Mouse (Mus musculus) CH12.LX (cell line): ENCODE data around the gene Chst11.

Source experiments
- CHD1 ChIP-seq: IDR thresholded peaks from 2 replicates; pipeline ENCODE4 v1.6.1; 2012; ENCODE audit warnings: low read depth, low read length, improper control_type of control experiment, inconsistent platforms
- CTCF ChIP-seq, 2 experiments: IDR thresholded peaks in 1 of 2; conservative IDR thresholded peaks in 1 of 2; 2 replicates each; pipeline ENCODE4 v1.5.1; 2011 to 2012; ENCODE audit warnings: low read depth in 2 of 2, low read length in 2 of 2, improper control_type of control experiment in 1 of 2, inconsistent platforms in 1 of 2, mild to moderate bottlenecking in 1 of 2, moderate library complexity in 1 of 2
- EP300 ChIP-seq: IDR thresholded peaks from 2 replicates; pipeline ENCODE4 v1.6.1; 2011; ENCODE audit warnings: low read length, improper control_type of control experiment
- HCFC1 ChIP-seq: IDR thresholded peaks from 2 replicates; pipeline ENCODE4 v1.6.1; 2012; ENCODE audit warnings: low read depth, mild to moderate bottlenecking, inconsistent platforms, low read length, improper control_type of control experiment
- IRF4 ChIP-seq: IDR thresholded peaks from 2 replicates; pipeline ENCODE4 v1.6.1; 2014; ENCODE audit warnings: low read depth, mild to moderate bottlenecking, inconsistent platforms, low read length, improper control_type of control experiment
- MAX ChIP-seq: IDR thresholded peaks from 2 replicates; pipeline ENCODE4 v1.6.1; 2011; ENCODE audit warnings: low read length, improper control_type of control experiment
- MAZ ChIP-seq: IDR thresholded peaks from 2 replicates; pipeline ENCODE4 v1.6.1; 2012; ENCODE audit warnings: low read depth, mild to moderate bottlenecking, inconsistent platforms, low read length, improper control_type of control experiment, moderate library complexity
- MEF2A ChIP-seq: IDR thresholded peaks from 2 replicates; pipeline ENCODE4 v1.6.1; 2014; ENCODE audit warnings: low read depth, mild to moderate bottlenecking, inconsistent platforms, low read length, improper control_type of control experiment, borderline replicate concordance
- NELFE ChIP-seq: IDR thresholded peaks from 2 replicates; pipeline ENCODE4 v1.6.1; 2011; ENCODE audit warnings: low read depth, low read length, improper control_type of control experiment
- POLR2A ChIP-seq: IDR thresholded peaks from 2 replicates; pipeline ENCODE4 v1.6.1; 2011; ENCODE audit warnings: low read depth, mild to moderate bottlenecking, improper control_type of control experiment, low read length
- POLR2AphosphoS2 ChIP-seq: IDR thresholded peaks from 2 replicates; pipeline ENCODE4 v1.6.1; 2011; ENCODE audit warnings: low read depth, low read length, improper control_type of control experiment
- TBP ChIP-seq: conservative IDR thresholded peaks from 2 replicates; pipeline ENCODE4 v1.6.1; 2011; ENCODE audit warnings: low read depth, low read length, improper control_type of control experiment

- no peak for TF ChIP-seq POLR2A
- no peak for TF ChIP-seq CTCF (conservative IDR thresholded peaks at IDR 0.05 in 1 of 2, IDR thresholded peaks at IDR 0.05 in 1 of 2; ENCODE audit: low read depth in 2 of 2, low read length in 2 of 2)
- TF ChIP-seq POLR2AphosphoS2 = no peak
- no peak for TF ChIP-seq IRF4
- TF ChIP-seq MAZ = no peak
- no peak for TF ChIP-seq NELFE
- no peak for TF ChIP-seq TBP
- no peak for TF ChIP-seq EP300
- no peak for TF ChIP-seq HCFC1
- no peak for TF ChIP-seq MAX
- TF ChIP-seq MEF2A = no peak
- TF ChIP-seq CHD1 = no peak
Observed at GRCm38 (mm10) chr10:83076816-83077215, 91.5 kb downstream of the Chst11 start.
